Mouse (Mus musculus) layer of hippocampus, adult 18-20 months (tissue): ENCODE data around the gene Ptgr1. TPM values are rescaled to one million over a fixed set of nuclear protein-coding genes. Genes with fewer than 3 reads are reported as not detected.

Source experiments
- DNase-seq, 2 experiments: peaks; one replicate each; pipeline ENCODE4 v3.0.0; 2022; ENCODE audit warnings: low spot score in 2 of 2
- long read RNA-seq: library from polyadenylated mRNA; stranded (forward); transcript quantifications from one replicate; pipeline ENCODE4 v2.0.0, GENCODE M21; 2021
- total RNA-seq, 2 experiments: library from RNA; stranded (reverse); gene quantifications; 2 replicates each; pipeline ENCODE4 v1.2.3; 2021

Ptgr1 gene
- total RNA-seq: 1 to 10 TPM; 2.6 to 3.2 TPM
- long read RNA-seq, partial matches to known transcripts: 1 of 3 reads
- long read RNA-seq, other reads (novel, unspliced or antisense): 1 of 3 reads

GRCm38 (mm10) chr4:58986540-58987190 is at the start of gene Ptgr1:
TSS of gene Ptgr1 (minus strand) at chr4:58987119.
- peak; percentile 70 to 90 for DNase-seq

- DNase-seq: peak in 1 of 2 experiments; percentile 19
Observed at GRCm38 (mm10) chr4:59035786-59036350, 48.9 kb upstream of the Ptgr1 start.

GRCm38 (mm10) chr4:59034918-59035785 is 48.2 kb upstream of the Ptgr1 start, which contains the start of gene Gng10:
TSS of gene Gng10 (plus strand) at chr4:59035088.
- DNase-seq: peak; percentile 51 to 74

GRCm38 (mm10) chr4:59034325-59034917 is 47.5 kb upstream of the Ptgr1 start:
- no peak for DNase-seq

GRCm38 (mm10) chr4:59016922-59017321 is 30.0 kb upstream of the Ptgr1 start:
- DNase-seq: no peak

- no peak for DNase-seq
Observed at GRCm38 (mm10) chr4:59015181-59015580, 28.3 kb upstream of the Ptgr1 start.

- DNase-seq: no peak
Observed at GRCm38 (mm10) chr4:59011446-59011845, 24.5 kb upstream of the Ptgr1 start.

- DNase-seq: no peak
Observed at GRCm38 (mm10) chr4:59009696-59010095, 22.8 kb upstream of the Ptgr1 start.

- no peak for DNase-seq
Observed at GRCm38 (mm10) chr4:59009186-59009585, 22.3 kb upstream of the Ptgr1 start.

GRCm38 (mm10) chr4:59007974-59008373 is 21.1 kb upstream of the Ptgr1 start:
- DNase-seq: no peak

- no peak for DNase-seq
Observed at GRCm38 (mm10) chr4:59007016-59007415, 20.1 kb upstream of the Ptgr1 start.

- no peak for DNase-seq
Observed at GRCm38 (mm10) chr4:59006211-59006610, 19.3 kb upstream of the Ptgr1 start.

GRCm38 (mm10) chr4:59003806-59004200 is 16.9 kb upstream of the Ptgr1 start:
- DNase-seq: no peak

GRCm38 (mm10) chr4:59002948-59003805 is 16.3 kb upstream of the Ptgr1 start, which contains the start of gene Gm20503:
TSS of gene Gm20503 (plus strand) at chr4:59003210.
- DNase-seq: peak; percentile 89 to 92

GRCm38 (mm10) chr4:59000614-59001013 is 13.7 kb upstream of the Ptgr1 start:
- DNase-seq: no peak

- peak; percentile 58 to 89 for DNase-seq
Observed at GRCm38 (mm10) chr4:58999686-59000085, 12.8 kb upstream of the Ptgr1 start.

GRCm38 (mm10) chr4:58998688-58999087 is 11.8 kb upstream of the Ptgr1 start:
- DNase-seq: no peak

GRCm38 (mm10) chr4:58997081-58997480 is 10.2 kb upstream of the Ptgr1 start:
- DNase-seq: no peak

- no peak for DNase-seq
Observed at GRCm38 (mm10) chr4:58995251-58995693, 8.4 kb upstream of the Ptgr1 start.

- DNase-seq: no peak
Observed at GRCm38 (mm10) chr4:58994762-58995161, 7.8 kb upstream of the Ptgr1 start, which contains the start of gene Dnajc25. TSS of gene Dnajc25 (plus strand) at chr4:58995062.
